Mouse (Mus musculus) liver, adult 2 months (tissue): ENCODE measurements around the gene Zbtb7a.

ENCODE experiments used
- CTCF ChIP-seq: fragments of 200-500 bp; IDR thresholded peaks from 2 replicates; pipeline ENCODE4 v1.5.1; 2011; ENCODE audit warnings: low read depth, low read length, control low read depth
- POLR2A ChIP-seq: fragments of 200-500 bp; IDR thresholded peaks from 2 replicates; pipeline ENCODE4 v1.6.1; 2011; ENCODE audit warnings: low read length, control low read depth; ENCODE audit not compliant: insufficient read depth; ENCODE audit errors: extremely low read depth

GRCm38 (mm10) chr10:81122889-81123288 lies 12.1 kb upstream of the Zbtb7a start:
- TF ChIP-seq POLR2A (no peak), CTCF (no peak)
